Mouse (Mus musculus) erythroblast, embryonic 14.5 days (primary cell): ENCODE measurements around the gene Ifit1. TPM values are rescaled to one million over a fixed set of nuclear protein-coding genes. Genes with fewer than 3 reads are reported as not detected.

Experiments used
- H3K27me3 ChIP-seq: 2 replicates; pipeline ENCODE4 v1.6.1; 2012; ENCODE audit warnings: inconsistent platforms; ENCODE audit not compliant: control insufficient read depth
- H3K36me3 ChIP-seq: 2 replicates; pipeline ENCODE4 v1.6.1; 2012; ENCODE audit warnings: mild to moderate bottlenecking, inconsistent platforms; ENCODE audit not compliant: control insufficient read depth
- H3K4me1 ChIP-seq: 2 replicates; pipeline ENCODE4 v1.6.1; 2012; ENCODE audit warnings: inconsistent platforms; ENCODE audit not compliant: control insufficient read depth
- H3K4me3 ChIP-seq: replicated peaks from 2 replicates; pipeline ENCODE3; 2012; ENCODE audit warnings: moderate library complexity, mild to moderate bottlenecking, inconsistent platforms
- H3K9me3 ChIP-seq: 2 replicates; pipeline ENCODE4 v1.6.1; 2012; ENCODE audit warnings: low read length, inconsistent platforms, mixed read lengths; ENCODE audit not compliant: control insufficient read depth
- GATA1 ChIP-seq: IDR thresholded peaks from 2 replicates; pipeline ENCODE4 v1.6.1; 2012; ENCODE audit warnings: low read length, inconsistent platforms, mixed read lengths
- TAL1 ChIP-seq: IDR thresholded peaks from 3 replicates; pipeline ENCODE4 v1.6.1; 2012; ENCODE audit warnings: low read length, inconsistent platforms, mixed read lengths
- polyA plus RNA-seq: library from polyadenylated mRNA; stranded (reverse); fragments of >175 nt; gene quantifications from 2 replicates; pipeline ENCODE4 v1.2.3, GENCODE M21; 2012

Ifit1 gene
- polyA plus RNA-seq, 1 experiment, result not detected

DNA sequence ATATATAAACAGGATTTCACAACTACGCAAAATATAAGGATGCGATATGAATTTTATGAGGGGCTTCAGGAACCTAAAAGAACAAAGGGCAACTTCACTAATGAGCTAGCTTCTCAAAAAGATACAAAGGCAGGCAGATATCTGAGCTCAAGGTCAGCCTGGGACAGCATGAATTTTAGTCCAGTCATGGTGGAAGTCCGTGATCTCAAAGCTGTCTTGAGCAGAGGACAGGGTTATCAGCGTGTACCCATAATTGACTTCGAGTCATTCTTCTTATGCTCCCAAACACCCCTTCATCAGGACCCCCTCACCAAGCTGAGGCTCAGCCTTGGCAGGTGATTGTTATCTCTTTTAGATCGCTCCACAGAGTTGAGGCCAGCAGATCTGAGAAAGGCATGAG, 10.3 kb downstream of the Ifit1 start:
- Histone ChIP-seq H3K4me1 (peaks cover 36% of the 10 kb centered on the region), H3K4me3 (no peak overlapping the region), H3K9me3 (no peaks in the 10 kb centered on the region), H3K36me3 (no peaks in the 10 kb centered on the region), H3K27me3 (peaks cover 3% of the 10 kb centered on the region; the same call in 1 of the 2 replicates)
- TF ChIP-seq GATA1 (no peak), TAL1 (no peak)

DNA sequence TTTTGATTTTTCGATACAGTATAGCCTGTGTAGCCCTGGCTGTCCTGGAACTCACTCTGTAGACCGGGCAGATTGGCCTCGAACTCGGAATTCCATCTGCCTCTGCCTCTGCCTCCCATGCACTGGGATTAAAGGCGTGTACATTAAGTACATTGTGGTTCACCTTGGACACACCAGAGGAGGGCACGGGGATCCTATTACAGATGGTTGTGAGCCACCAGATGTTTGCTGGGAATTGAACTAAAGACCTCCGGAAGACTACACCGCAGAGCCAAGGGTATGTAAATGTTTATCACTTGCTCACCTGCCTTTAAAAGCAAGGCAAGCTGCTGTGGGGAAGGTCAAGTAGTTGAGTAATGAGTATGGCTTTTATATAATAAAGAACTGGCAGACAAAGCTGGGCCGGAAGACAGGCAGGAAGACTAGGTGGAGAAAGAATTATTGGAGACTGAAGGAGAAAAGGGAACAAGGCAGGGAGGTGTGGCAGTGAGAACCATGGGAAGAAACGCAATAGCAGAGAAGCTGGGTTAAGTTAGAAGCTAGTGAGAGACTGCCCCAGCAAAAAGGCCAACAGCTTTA, 14.6 kb downstream of the Ifit1 start:
- no peaks in the 10 kb centered on the region for H3K36me3 ChIP-seq
- TF ChIP-seq TAL1 (no peak), GATA1 (no peak)
- no peak overlapping the region for H3K4me3 ChIP-seq
- H3K4me1 ChIP-seq, result peaks cover 67% of the 10 kb centered on the region
- H3K27me3 ChIP-seq, result no peaks in the 10 kb centered on the region
- no peaks in the 10 kb centered on the region for H3K9me3 ChIP-seq

- H3K4me1 ChIP-seq, result peaks cover 60% of the 10 kb centered on the region
- peak overlapping the region; percentile 47 for H3K4me3 ChIP-seq
- no peaks in the 10 kb centered on the region for H3K9me3 ChIP-seq
- TF ChIP-seq GATA1 (peak; percentile 91), TAL1 (peak; percentile 95)
- no peaks in the 10 kb centered on the region for H3K36me3 ChIP-seq
- no peaks in the 10 kb centered on the region for H3K27me3 ChIP-seq
Measured at GRCm38 (mm10) chr19:34656511-34657298, 16.0 kb downstream of the Ifit1 start.

DNA sequence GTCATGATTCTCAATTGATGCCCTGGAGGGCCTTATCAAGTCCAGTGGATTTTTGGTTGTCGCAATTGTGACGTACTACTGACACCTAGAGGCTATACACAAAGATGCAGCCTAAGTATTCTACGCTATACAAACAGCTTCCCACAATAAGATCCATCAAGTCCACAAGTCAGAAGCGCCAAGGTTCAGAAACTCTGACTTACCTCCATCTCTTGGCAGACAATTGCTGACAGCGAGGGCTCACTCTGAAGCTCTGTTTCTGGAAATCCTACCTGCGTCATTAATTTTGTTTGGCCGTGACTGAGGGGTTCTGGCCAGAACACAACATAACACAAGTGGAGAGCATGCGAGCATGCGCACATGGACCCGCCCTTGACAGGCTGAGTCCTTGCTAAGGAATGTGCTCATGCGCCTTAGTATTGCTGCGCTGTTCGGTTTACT, 21.4 kb downstream of the Ifit1 start:
- H3K27me3 ChIP-seq, result no peaks in the 10 kb centered on the region
- H3K36me3 ChIP-seq, result no peaks in the 10 kb centered on the region
- peaks cover 39% of the 10 kb centered on the region for H3K4me1 ChIP-seq
- H3K9me3 ChIP-seq, result no peaks in the 10 kb centered on the region
- peak overlapping the region; percentile 51 for H3K4me3 ChIP-seq
- TF ChIP-seq TAL1 (no peak), GATA1 (peak; percentile 53)

- Histone ChIP-seq H3K27me3 (no peaks in the 10 kb centered on the region), H3K36me3 (no peaks in the 10 kb centered on the region), H3K4me3 (no peak overlapping the region), H3K4me1 (peaks cover 33% of the 10 kb centered on the region), H3K9me3 (no peaks in the 10 kb centered on the region)
- TF ChIP-seq GATA1, result no peak
- TF ChIP-seq TAL1, result no peak
Measured at GRCm38 (mm10) chr19:34662740-34663139, 22.1 kb downstream of the Ifit1 start.

DNA sequence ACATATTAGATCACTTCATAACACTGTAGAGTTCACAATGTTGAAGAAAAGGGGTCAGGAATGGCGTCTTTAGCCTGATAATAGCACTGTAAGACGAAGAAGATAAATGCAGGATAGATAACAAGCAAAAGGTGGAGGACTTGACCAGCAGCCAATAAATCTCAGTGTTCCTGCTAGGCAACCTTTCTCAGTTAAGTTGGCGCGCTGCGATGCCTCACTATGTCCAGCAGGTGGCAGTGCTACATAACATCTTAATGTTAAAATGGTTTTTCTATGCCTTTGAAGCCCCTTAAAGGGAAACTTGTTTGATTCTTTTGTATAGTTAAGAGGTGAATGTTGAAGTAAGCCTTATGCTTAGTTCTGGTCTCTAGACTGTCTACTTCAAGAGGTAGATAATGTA, 25.5 kb downstream of the Ifit1 start:
- no peak overlapping the region for H3K4me3 ChIP-seq
- H3K4me1 ChIP-seq, result peaks cover 18% of the 10 kb centered on the region
- no peaks in the 10 kb centered on the region for H3K9me3 ChIP-seq
- TF ChIP-seq TAL1, result no peak
- TF ChIP-seq GATA1, result no peak
- H3K36me3 ChIP-seq, result no peaks in the 10 kb centered on the region
- H3K27me3 ChIP-seq, result no peaks in the 10 kb centered on the region

DNA sequence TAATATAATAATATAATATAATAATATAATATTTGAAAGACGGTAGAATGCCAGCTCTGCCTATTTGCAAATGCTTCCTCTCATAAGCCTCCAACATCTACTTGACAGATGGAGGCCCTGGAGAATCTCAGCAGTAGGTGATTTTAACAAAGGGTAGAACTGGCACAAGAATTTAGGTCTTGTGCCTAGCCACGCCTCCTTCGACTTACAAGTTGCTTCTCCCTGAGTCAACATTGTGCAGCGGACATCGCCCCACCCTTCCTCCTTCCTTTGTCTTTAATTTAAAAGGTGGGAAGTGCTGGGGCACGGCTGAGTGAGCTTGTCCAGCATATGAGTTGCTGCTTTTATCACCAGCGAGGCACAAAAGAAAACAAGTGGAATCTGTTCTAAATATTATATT, 32.8 kb downstream of the Ifit1 start:
- TF ChIP-seq TAL1 (no peak), GATA1 (no peak)
- no peaks in the 10 kb centered on the region for H3K4me1 ChIP-seq

DNA sequence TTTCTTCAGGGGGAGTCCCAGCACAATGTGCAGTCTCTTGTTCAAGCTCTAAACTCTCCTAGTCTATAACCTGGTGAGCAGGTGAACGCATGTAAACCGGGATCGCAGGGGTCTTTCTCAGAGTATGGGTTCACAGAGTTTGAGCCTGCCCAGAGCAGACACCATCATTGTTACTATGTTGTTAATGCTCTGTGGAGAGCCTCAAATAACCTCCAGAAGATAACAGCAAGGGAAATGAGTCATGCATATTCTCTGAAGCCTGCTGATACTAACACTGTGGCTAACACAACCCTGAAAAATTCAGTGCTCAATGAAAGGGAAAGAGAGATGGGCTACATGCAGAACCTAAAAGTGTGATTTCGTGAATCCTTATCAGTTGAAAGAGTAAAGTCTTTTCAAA, 37.8 kb downstream of the Ifit1 start:
- no peaks in the 10 kb centered on the region for H3K27me3 ChIP-seq
- no peaks in the 10 kb centered on the region for H3K4me1 ChIP-seq
- TF ChIP-seq GATA1, result no peak
- no peak for TF ChIP-seq TAL1
- no peak overlapping the region for H3K4me3 ChIP-seq
- H3K9me3 ChIP-seq, result no peaks in the 10 kb centered on the region
- no peaks in the 10 kb centered on the region; the same call in 1 of the 2 replicates for H3K36me3 ChIP-seq

More for the DNA sequence above, 32.8 kb downstream of the Ifit1 start:
- no peak overlapping the region for H3K4me3 ChIP-seq
- no peaks in the 10 kb centered on the region for H3K9me3 ChIP-seq
- H3K27me3 ChIP-seq, result no peaks in the 10 kb centered on the region
- H3K36me3 ChIP-seq, result no peaks in the 10 kb centered on the region; the same call in 1 of the 2 replicates

GRCm38 (mm10) chr19:34684857-34685256, 44.2 kb downstream of the Ifit1 start:
- TF ChIP-seq GATA1 (no peak), TAL1 (no peak)
- H3K36me3 ChIP-seq, result no peaks in the 10 kb centered on the region
- H3K4me3 ChIP-seq, result no peak overlapping the region
- no peaks in the 10 kb centered on the region for H3K4me1 ChIP-seq
- H3K9me3 ChIP-seq, result no peaks in the 10 kb centered on the region
- H3K27me3 ChIP-seq, result no peaks in the 10 kb centered on the region
